9 mouse cellular contexts compared by ENCODE assay signal in the genomic region with DNA sequence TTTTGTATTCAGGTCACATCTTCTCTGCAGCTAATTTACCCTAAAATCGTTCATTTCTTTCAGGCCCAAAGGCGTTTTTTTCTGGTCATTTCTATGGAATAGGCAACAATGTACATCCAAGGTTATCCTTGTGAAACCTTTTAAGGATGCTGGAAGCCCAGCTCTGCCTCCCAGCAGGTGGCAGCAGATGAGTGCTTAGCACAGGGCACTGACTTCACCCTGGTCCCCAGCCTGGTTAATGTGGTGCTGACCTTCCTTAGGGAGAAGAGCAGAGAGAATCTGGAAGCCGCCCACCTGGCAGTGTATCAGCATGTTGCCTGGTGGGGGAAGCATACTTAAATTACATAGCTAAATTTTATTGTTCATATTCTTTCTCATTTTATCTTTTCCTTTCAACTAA. TPM values are rescaled to one million over a fixed set of nuclear protein-coding genes. Genes with fewer than 3 reads are reported as not detected.
DNase-seq lines count a peak whose midpoint lies in the region; ATAC-seq and TF ChIP-seq lines count a peak whose summit lies in the region.
"Had no signal": no experiment of that assay in that cellular context is flagged by ENCODE, and none has a peak within 500 bp of the region (broad histone marks: within the 10 kb centered on the region; RNA-seq: fewer than 3 reads in every experiment).

No protein-coding gene starts in this region.

- H3K79me2 ChIP-seq in MEL (ENCODE audit: control insufficient read depth, insufficient read depth, low read length, poor library complexity) = peaks cover 6% of the 10 kb centered on the region

- H3K4me1 ChIP-seq in MEL (ENCODE audit: control insufficient read depth in 1 of 2, insufficient read depth in 2 of 2, low read length in 2 of 2) = peaks cover 2 to 7% of the 10 kb centered on the region in 2 experiments; a peak in 3 of 4 replicates
- peaks cover 10% of the 10 kb centered on the region; the same call in 1 of the 2 replicates for H3K4me1 ChIP-seq in neural tube, embryonic 11.5 days (ENCODE audit: control insufficient read depth, insufficient read depth, low read length)

- 55% methylated on average over 3 of the region's 3 CpGs for WGBS in neural tube, embryonic 11.5 days

- H3K27ac ChIP-seq in MEL (ENCODE audit: control insufficient read depth, low read depth, low read length) = no peak overlapping the region
- no peak overlapping the region for H3K27ac ChIP-seq in neural tube, embryonic 11.5 days (ENCODE audit: low read depth, low read length)
- H3K27ac ChIP-seq: limb, embryonic 15.5 days had no signal

- TF ChIP-seq CTCF in MEL (IDR thresholded peaks at IDR 0.05 in 2 of 3, conservative IDR thresholded peaks at IDR 0.05 in 1 of 3; ENCODE audit: control insufficient read depth in 1 of 3, insufficient read depth in 1 of 3, low read depth in 2 of 3, low read length in 3 of 3, poor library complexity in 1 of 3, severe bottlenecking in 1 of 3) = peak; percentile 62 to 81 (median 79)

- TF ChIP-seq POLR2A in MEL (IDR thresholded peaks at IDR 0.05; ENCODE audit: control insufficient read depth in 1 of 2, insufficient read depth in 1 of 2, low read depth in 1 of 2, low read length in 2 of 2, poor library complexity in 1 of 2) = no peak

- H3K9ac ChIP-seq in MEL (ENCODE audit: control insufficient read depth, low read depth, low read length, poor library complexity, severe bottlenecking) = no peak overlapping the region
- H3K9ac ChIP-seq in neural tube, embryonic 11.5 days (ENCODE audit: low read length) = no peak overlapping the region
- H3K9ac ChIP-seq: limb, embryonic 15.5 days had no signal

- ATAC-seq in cerebellum, adult (ENCODE audit: insufficient number of reproducible peaks, low FRiP score, low TSS enrichment) = no peak
- no peak for ATAC-seq in neural tube, embryonic 11.5 days (ENCODE audit: insufficient read depth, low FRiP score, low TSS enrichment)

- DNase-seq in cerebellum, adult 11-12 months = peak; percentile 23
- DNase-seq in MEL (ENCODE audit: low read depth, low spot score) = peak; percentile 57
- DNase-seq in cerebellum, postnatal 36 days = peak; percentile 48 to 56
- peak; percentile 54 for DNase-seq in heart, adult 8-10 months (ENCODE audit: low spot score)
- DNase-seq in layer of hippocampus, postnatal 36 days = peak; percentile 56 to 57
- peak; percentile 66 for DNase-seq in neural tube, embryonic 11.5 days (ENCODE audit: low spot score)
- DNase-seq in thymus, postnatal 25 days = peak; percentile 46

- H3K9me3 ChIP-seq in MEL (replicated peaks; ENCODE audit: insufficient read depth, low read length) = no peaks in the 10 kb centered on the region
- no peaks in the 10 kb centered on the region for H3K9me3 ChIP-seq in neural tube, embryonic 11.5 days (ENCODE audit: control insufficient read depth, low read length)
- H3K9me3 ChIP-seq: limb, embryonic 15.5 days had no signal

- H3K36me3 ChIP-seq in MEL (ENCODE audit: control insufficient read depth in 1 of 2, insufficient read depth in 2 of 2, low read length in 2 of 2) = peaks cover 0 to 14% of the 10 kb centered on the region in 2 experiments; a peak in 2 of 4 replicates
- H3K36me3 ChIP-seq in neural tube, embryonic 11.5 days (ENCODE audit: control insufficient read depth, insufficient read depth, low read length) = no peaks in the 10 kb centered on the region
- H3K36me3 ChIP-seq: limb, embryonic 15.5 days had no signal

- TF ChIP-seq RAD21 in MEL (IDR thresholded peaks at IDR 0.05; ENCODE audit: low read depth, low read length) = peak; percentile 74

- no peak for TF ChIP-seq EP300 in MEL (IDR thresholded peaks at IDR 0.05; ENCODE audit: low read depth in 1 of 2, low read length in 2 of 2)

- no peaks in the 10 kb centered on the region for H3K27me3 ChIP-seq in MEL (ENCODE audit: control insufficient read depth in 1 of 2, insufficient read depth in 2 of 2, low read length in 2 of 2)
- no peaks in the 10 kb centered on the region for H3K27me3 ChIP-seq in neural tube, embryonic 11.5 days (ENCODE audit: control insufficient read depth, insufficient read depth, low read length)
- H3K27me3 ChIP-seq: limb, embryonic 15.5 days had no signal

- no peak overlapping the region for H3K4me2 ChIP-seq in neural tube, embryonic 11.5 days (ENCODE audit: low read depth)
- H3K4me2 ChIP-seq: limb, embryonic 15.5 days had no signal

- H3K4me3 ChIP-seq in MEL (ENCODE audit: control insufficient read depth in 1 of 2, insufficient read depth in 1 of 2, low read depth in 2 of 2, low read length in 2 of 2) = no peak overlapping the region
- H3K4me3 ChIP-seq in neural tube, embryonic 11.5 days (ENCODE audit: low read depth, low read length) = no peak overlapping the region
- H3K4me3 ChIP-seq: limb, embryonic 15.5 days had no signal

TF ChIP-seq in MEL, 35 proteins besides CTCF, POLR2A, EP300 and RAD21:
- TF ChIP-seq MAX (IDR thresholded peaks at IDR 0.05; ENCODE audit: low read length) (no peak), TAL1 (IDR thresholded peaks at IDR 0.05; ENCODE audit: low read length) (no peak), MAFK (IDR thresholded peaks at IDR 0.05; ENCODE audit: borderline replicate concordance, low read depth, low read length) (no peak), UBTF (IDR thresholded peaks at IDR 0.05; ENCODE audit: borderline replicate concordance, insufficient read depth, low read depth, low read length) (no peak), GATA1 (IDR thresholded peaks at IDR 0.05; ENCODE audit: low read depth, low read length) (no peak), SMC3 (IDR thresholded peaks at IDR 0.05; ENCODE audit: low read depth, low read length) (peak; percentile 86), HCFC1 (IDR thresholded peaks at IDR 0.05; ENCODE audit: low read depth, low read length) (no peak), ZC3H11A (IDR thresholded peaks at IDR 0.05; ENCODE audit: low read depth, low read length) (peak; percentile 75), POLR2AphosphoS5 (IDR thresholded peaks at IDR 0.05; ENCODE audit: borderline replicate concordance, low read depth, low read length) (no peak)

RNA-seq across cellular contexts. Expression of a gene that starts 3.0 kb away (rescaled TPM):
- total RNA-seq in MEL (2012; rRNA removed) = 3.1 and 3.2 TPM in 2 replicates
- 1 to 10 TPM in 1 of 2 experiments, not detected in 1; 6.8 TPM for polyA plus RNA-seq in MEL (2012; ENCODE audit: insufficient read depth in 1 of 2, insufficient read length in 2 of 2, low read depth in 1 of 2, low replicate concordance in 2 of 2, missing spikeins in 1 of 2)
- total RNA-seq in heart, adult 8-10 months (2022) = 10 to 100 TPM; 41.6 to 49.0 (median 46.5) TPM
- total RNA-seq in layer of hippocampus, postnatal 36 days (2021) = 10 to 100 TPM; 29.2 to 32.2 TPM
- polyA plus RNA-seq in neural tube, embryonic 11.5 days (2014; fragmentation: Nextera tagmentation; extraction: Ambion mirVana) = 11.8 and 12.4 TPM in 2 replicates

RNA-seq across cellular contexts. Expression of a gene that starts 49.4 kb away (rescaled TPM):
- total RNA-seq in MEL (2012; rRNA removed) = not detected in 2 replicates
- polyA plus RNA-seq in MEL (2012; ENCODE audit: insufficient read depth in 1 of 2, insufficient read length in 2 of 2, low read depth in 1 of 2, low replicate concordance in 2 of 2, missing spikeins in 1 of 2) = not detected
- not detected for total RNA-seq in heart, adult 8-10 months (2022)
- total RNA-seq in layer of hippocampus, postnatal 36 days (2021) = not detected
- polyA plus RNA-seq in neural tube, embryonic 11.5 days (2014; fragmentation: Nextera tagmentation; extraction: Ambion mirVana) = not detected in 2 replicates
- polyA plus RNA-seq: limb, embryonic 15.5 days had no signal
